Mouse (Mus musculus) midbrain, embryonic 16.5 days (tissue): ENCODE results near the gene Sphkap. TPM values are rescaled to one million over a fixed set of nuclear protein-coding genes. Genes with fewer than 3 reads are reported as not detected.
A peak's percentile ranks its signal among the peaks of the same experiment; 100 is the strongest.

ENCODE experiments used
- ATAC-seq: fragments of 200-750 bp; cut with Nextera tagmentation; 2 replicates; pipeline ENCODE4 v1.8.0; 2017; ENCODE audit warnings: moderate TSS enrichment
- H3K27ac ChIP-seq: fragments of 300-500 bp; sonication (generic); 2 replicates; pipeline ENCODE4 v1.5.1; 2014; ENCODE audit warnings: mild to moderate bottlenecking, low read length, mixed read lengths
- H3K27me3 ChIP-seq: fragments of 300-500 bp; sonication (generic); 2 replicates; pipeline ENCODE4 v1.6.1; 2014; ENCODE audit warnings: low read depth, low read length, mixed read lengths; ENCODE audit not compliant: control insufficient read depth, insufficient read depth
- H3K36me3 ChIP-seq: fragments of 300-500 bp; sonication (generic); 2 replicates; pipeline ENCODE4 v1.6.1; 2014; ENCODE audit warnings: mild to moderate bottlenecking, low read length, moderate library complexity, mixed read lengths; ENCODE audit not compliant: control insufficient read depth, insufficient read depth
- H3K4me1 ChIP-seq: fragments of 300-500 bp; sonication (generic); 2 replicates; pipeline ENCODE4 v1.6.1; 2014; ENCODE audit warnings: mild to moderate bottlenecking, low read length, mixed read lengths; ENCODE audit not compliant: control insufficient read depth, insufficient read depth
- H3K4me2 ChIP-seq: fragments of 300-500 bp; sonication (generic); 2 replicates; pipeline ENCODE4 v1.6.1; 2014; ENCODE audit warnings: mild to moderate bottlenecking, low read length, mixed read lengths
- H3K4me3 ChIP-seq: fragments of 300-500 bp; sonication (generic); 2 replicates; pipeline ENCODE4 v1.5.1; 2014; ENCODE audit warnings: low read depth, mild to moderate bottlenecking, low read length, moderate library complexity, mixed read lengths
- H3K9ac ChIP-seq: fragments of 300-500 bp; sonication (generic); 2 replicates; pipeline ENCODE4 v1.6.1; 2014; ENCODE audit warnings: low read depth, low read length, mixed read lengths
- H3K9me3 ChIP-seq: fragments of 300-500 bp; sonication (generic); replicated peaks from 2 replicates; pipeline ENCODE4 v1.6.1; 2014; ENCODE audit warnings: mild to moderate bottlenecking, low read length, mixed read lengths; ENCODE audit not compliant: control insufficient read depth, poor library complexity, severe bottlenecking
- WGBS: fragments of 180-500 bp; shearing (Covaris S2); extraction: QIAGEN DNeasy Blood & Tissue Kit; methylation state at CpG from one replicate; pipeline ENCODE4 v1.1.7; 2014; 5-methylcytosine and 5-hydroxymethylcytosine counted together
- polyA plus RNA-seq: library from polyadenylated mRNA; unstranded; fragments of >200 nt; fragmentation: Nextera tagmentation; extraction: Ambion mirVana; gene quantifications from 2 replicates; pipeline ENCODE4 v1.2.1, GENCODE M21; 2015

Gene Sphkap
- polyA plus RNA-seq = 16.3 and 23.8 TPM in 2 replicates

DNA sequence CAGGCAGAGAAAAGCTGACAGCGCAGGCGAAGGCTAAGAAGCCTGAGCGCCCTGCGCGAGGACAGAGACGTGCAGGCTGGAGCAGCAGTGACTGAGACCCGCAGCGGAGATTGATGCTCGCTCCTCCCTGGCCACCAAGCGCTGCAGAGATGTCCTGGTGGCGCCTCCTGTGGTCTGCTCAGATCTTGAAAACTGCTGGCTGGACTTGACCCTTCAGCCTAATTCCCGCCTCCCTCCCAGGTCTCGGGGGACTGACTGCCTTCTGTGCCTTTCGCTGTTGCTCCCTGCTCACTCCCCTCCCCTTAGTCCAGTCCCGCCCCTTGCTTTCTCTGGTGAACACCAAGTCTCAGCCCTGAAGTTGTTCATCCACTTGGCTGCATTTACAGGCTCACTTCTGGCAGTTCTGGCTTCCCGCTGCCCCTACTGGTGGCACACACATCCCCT is at the start of gene Sphkap:
Gene Sphkap (minus strand): TSS at position 180 of the 444 bp plus-strand sequence.
- Histone ChIP-seq H3K9ac (peak within 1 kb of the TSS; percentile 76), H3K27ac (peak within 1 kb of the TSS; percentile 50), H3K9me3 (no peaks in the 10 kb centered on the region), H3K4me3 (peak within 1 kb of the TSS; percentile 54), H3K4me2 (peak within 1 kb of the TSS; percentile 94), H3K36me3 (no peaks in the 10 kb centered on the region), H3K27me3 (no peaks in the 10 kb centered on the region), H3K4me1 (no peaks in the 10 kb centered on the region)
- ATAC-seq = peak; percentile 89
- under 1% methylated on average over 16 of the region's 16 CpGs for WGBS

DNA sequence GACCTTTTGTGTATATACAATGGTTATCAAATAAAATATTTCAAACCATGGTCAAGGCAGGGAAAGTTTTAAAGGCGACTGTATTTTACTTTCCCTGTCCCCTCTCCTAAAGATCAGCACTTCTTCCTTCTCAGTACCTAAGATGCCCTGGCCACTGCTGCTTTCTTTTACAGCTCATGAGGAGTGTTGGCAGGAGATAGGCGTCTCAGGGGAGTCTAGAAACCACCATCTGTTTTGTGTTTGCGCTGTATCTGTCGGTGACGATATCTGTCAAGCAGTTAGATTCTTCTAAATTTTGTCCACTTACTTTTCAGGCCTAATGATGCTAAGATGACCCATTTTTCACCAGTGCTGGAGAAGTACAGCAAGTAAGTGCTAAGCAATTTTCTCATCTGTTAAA is 43.3 kb upstream of the Sphkap start:
- no peak overlapping the region for H3K9ac ChIP-seq
- no peak overlapping the region for H3K27ac ChIP-seq
- H3K4me2 ChIP-seq = no peak overlapping the region
- WGBS = 79% methylated on average over 5 of the region's 5 CpGs
- no peaks in the 10 kb centered on the region for H3K27me3 ChIP-seq
- no peak overlapping the region for H3K4me3 ChIP-seq
- no peaks in the 10 kb centered on the region for H3K4me1 ChIP-seq
- no peak for ATAC-seq
- H3K9me3 ChIP-seq = no peaks in the 10 kb centered on the region
- no peaks in the 10 kb centered on the region for H3K36me3 ChIP-seq

DNA sequence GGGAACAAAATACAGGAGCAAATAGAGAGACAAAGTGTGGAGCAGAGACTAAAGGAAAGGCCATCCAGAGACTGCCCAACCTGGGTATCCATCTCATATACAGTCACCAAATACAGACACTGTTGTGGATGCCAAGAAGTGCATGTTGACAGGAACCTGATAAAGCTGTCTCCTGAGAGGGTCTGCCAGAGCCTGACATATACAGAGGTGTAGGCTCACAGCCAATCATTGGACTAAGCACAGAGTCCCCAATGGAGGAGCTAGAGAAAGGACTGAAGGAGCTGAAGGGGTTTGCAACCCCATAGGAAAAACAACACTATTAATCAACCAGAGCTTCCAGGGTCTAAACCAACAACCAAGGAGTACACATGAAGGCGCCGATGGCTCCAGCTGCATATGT is 32.4 kb upstream of the Sphkap start:
- Histone ChIP-seq H3K9me3 (no peaks in the 10 kb centered on the region), H3K4me2 (no peak overlapping the region), H3K27ac (no peak overlapping the region), H3K27me3 (no peaks in the 10 kb centered on the region), H3K4me1 (no peaks in the 10 kb centered on the region), H3K9ac (no peak overlapping the region), H3K4me3 (no peak overlapping the region), H3K36me3 (no peaks in the 10 kb centered on the region)
- ATAC-seq = no peak
- 97% methylated on average over 2 of the region's 2 CpGs for WGBS

DNA sequence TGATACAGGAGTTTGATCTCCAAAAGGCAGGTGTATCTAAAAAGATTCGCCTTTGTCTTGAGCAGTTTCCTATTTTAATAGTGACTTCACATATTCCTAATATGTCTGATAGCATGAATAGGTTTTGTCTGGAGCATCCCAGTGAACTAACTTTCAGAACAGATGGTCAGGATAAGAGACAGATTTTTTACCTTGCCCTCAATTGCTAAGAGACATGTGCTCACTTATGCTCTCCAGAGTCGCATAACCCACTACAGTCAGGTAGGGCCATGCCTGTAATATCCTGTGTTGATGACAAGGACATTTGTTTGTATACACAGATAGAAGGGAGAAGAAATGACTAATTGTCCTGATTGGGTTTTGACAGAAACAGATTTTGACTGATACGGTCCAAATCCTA is 25.9 kb upstream of the Sphkap start:
- Histone ChIP-seq H3K36me3 (no peaks in the 10 kb centered on the region), H3K4me2 (no peak overlapping the region), H3K27ac (no peak overlapping the region), H3K9me3 (no peaks in the 10 kb centered on the region), H3K27me3 (no peaks in the 10 kb centered on the region), H3K4me1 (no peaks in the 10 kb centered on the region), H3K9ac (no peak overlapping the region), H3K4me3 (no peak overlapping the region)
- 91% methylated on average over 3 of the region's 3 CpGs for WGBS
- ATAC-seq = no peak

DNA sequence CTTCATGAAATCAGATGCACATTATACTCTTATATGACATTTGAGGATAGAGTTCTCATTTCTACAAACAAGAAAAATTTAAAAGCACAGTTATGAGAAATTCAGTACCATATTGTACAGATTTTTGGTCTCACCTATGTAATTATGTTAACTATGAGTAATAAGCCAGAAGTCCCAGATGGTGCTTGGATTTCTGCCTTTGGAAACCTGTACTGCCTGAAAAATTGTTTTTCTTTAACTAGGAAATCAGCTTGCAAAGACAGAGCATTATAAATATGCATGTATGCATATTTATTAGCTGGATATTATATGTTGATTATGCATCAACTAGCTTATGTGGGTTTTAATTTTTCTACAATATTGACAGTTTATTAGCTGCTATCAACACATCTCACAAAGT is 21.9 kb upstream of the Sphkap start:
- Histone ChIP-seq H3K4me1 (no peaks in the 10 kb centered on the region), H3K9me3 (no peaks in the 10 kb centered on the region), H3K27me3 (no peaks in the 10 kb centered on the region), H3K4me3 (no peak overlapping the region), H3K4me2 (no peak overlapping the region), H3K9ac (no peak overlapping the region), H3K27ac (no peak overlapping the region), H3K36me3 (no peaks in the 10 kb centered on the region)
- ATAC-seq = no peak

DNA sequence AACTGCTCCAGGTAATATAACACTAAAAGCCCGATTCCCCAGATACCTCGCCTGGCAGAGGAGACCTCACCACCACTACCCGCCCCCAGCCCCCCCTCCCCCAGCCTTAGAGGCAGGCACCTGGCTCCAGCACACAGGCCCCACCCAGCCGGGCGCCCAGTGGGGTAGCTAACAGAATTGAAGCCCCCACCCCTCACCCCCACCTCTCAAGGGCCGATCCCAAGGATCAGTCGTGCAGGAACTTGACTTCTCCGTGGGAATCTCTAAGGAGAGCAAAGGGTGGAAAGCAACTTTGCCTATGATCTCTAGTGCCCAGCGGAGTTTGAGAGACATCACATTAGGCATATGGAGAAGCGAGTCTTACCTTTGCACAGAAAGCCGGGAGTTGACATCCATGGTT is 384 bp downstream of the Sphkap start:
- ATAC-seq = peak; percentile 43; the same call in 1 of the 2 replicates
- Histone ChIP-seq H3K27ac (peak overlapping the region; percentile 50), H3K4me3 (peak overlapping the region; percentile 54), H3K4me2 (peak overlapping the region; percentile 94), H3K9ac (peak overlapping the region; percentile 76), H3K4me1 (no peaks in the 10 kb centered on the region), H3K36me3 (no peaks in the 10 kb centered on the region), H3K27me3 (no peaks in the 10 kb centered on the region), H3K9me3 (no peaks in the 10 kb centered on the region)
- WGBS = 3% methylated on average over 10 of the region's 11 CpGs

DNA sequence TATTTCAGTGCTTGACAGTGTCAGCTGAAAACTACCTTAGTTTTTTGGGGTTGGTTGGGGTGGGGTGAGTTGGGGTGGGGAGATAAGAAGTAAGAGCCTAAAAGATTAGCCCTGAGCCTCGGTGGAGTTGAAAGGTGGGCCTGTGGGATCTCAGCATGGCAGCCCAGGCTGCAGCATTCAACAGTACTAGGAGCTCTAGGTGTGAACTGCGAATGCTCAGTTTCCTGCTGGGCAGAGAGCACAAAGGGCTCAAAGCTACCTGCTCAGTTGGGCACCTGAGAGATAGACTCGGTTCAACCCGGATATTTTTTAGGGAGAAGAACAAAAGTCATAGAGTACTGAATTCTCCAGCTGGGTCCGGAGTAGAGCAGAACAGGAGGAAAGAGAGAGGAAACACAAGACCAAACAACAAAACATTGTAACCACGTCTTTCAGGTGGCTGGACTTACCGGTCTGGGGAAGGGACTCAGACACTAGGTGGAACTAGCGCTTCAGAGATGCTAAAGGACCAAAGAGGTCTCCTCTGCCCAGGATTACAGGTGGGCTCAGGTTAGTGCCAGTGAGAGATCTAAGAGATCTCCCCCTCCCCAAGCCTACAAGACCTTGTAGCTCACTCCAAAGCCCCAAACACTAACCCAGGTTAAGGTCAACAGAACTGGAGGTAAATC is 984 bp downstream of the Sphkap start:
- 10% methylated on average over 8 of the region's 8 CpGs for WGBS
- ATAC-seq = peak; percentile 57
- H3K4me2 ChIP-seq = peak overlapping the region; percentile 94
- H3K27me3 ChIP-seq = no peaks in the 10 kb centered on the region
- H3K27ac ChIP-seq = no peak overlapping the region
- no peaks in the 10 kb centered on the region for H3K36me3 ChIP-seq
- H3K9ac ChIP-seq = peak overlapping the region; percentile 76
- H3K4me3 ChIP-seq = peak overlapping the region; percentile 54
- no peaks in the 10 kb centered on the region for H3K4me1 ChIP-seq
- H3K9me3 ChIP-seq = no peaks in the 10 kb centered on the region

DNA sequence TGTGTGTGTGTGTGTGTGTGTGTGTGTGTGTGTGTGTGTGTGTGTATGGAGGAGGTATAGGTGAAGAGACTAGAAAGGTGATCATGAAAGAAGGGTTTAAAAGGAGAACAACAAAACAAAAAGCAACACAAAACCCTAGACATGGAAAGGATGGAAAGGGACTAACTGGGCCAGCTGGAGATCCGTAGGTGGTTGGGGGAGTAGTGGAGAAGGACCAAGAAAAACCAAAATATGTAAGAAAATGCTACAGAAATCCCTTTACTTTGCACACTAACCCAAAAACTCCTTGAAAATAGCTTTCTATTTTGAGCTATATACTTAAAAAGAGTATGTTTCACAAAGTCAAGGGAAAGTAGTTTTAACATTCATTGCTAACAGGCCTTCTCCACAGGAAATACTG is 6.9 kb downstream of the Sphkap start:
- ATAC-seq = no peak
- WGBS = 100% methylated on average over 1 of the region's 1 CpGs
- Histone ChIP-seq H3K4me1 (no peaks in the 10 kb centered on the region), H3K4me2 (no peak overlapping the region), H3K4me3 (no peak overlapping the region), H3K27me3 (no peaks in the 10 kb centered on the region), H3K9me3 (no peaks in the 10 kb centered on the region), H3K36me3 (no peaks in the 10 kb centered on the region), H3K9ac (no peak overlapping the region), H3K27ac (no peak overlapping the region)

DNA sequence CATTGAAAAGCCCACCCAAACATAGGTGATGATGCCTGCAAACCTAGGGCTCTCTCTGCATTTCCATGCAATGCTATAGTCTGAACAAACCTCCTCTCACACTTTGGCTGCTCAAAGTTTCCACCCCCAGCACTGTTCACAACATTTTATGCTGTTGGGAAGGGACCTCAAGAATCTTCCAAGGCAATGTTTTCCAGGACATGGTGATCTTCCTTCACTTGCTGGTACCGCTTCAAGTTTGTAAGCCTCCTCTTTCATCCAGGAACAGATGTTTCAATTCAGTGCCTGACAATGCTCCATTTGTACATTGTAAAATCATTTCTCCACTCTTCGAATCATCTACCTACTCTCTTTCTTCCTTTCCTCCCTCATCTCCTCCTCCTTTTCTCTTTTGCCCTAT is 11.7 kb downstream of the Sphkap start:
- no peaks in the 10 kb centered on the region for H3K27me3 ChIP-seq
- H3K4me1 ChIP-seq = no peaks in the 10 kb centered on the region
- H3K9ac ChIP-seq = no peak overlapping the region
- H3K9me3 ChIP-seq = no peaks in the 10 kb centered on the region
- H3K27ac ChIP-seq = no peak overlapping the region
- no peak overlapping the region for H3K4me2 ChIP-seq
- ATAC-seq = no peak
- no peaks in the 10 kb centered on the region for H3K36me3 ChIP-seq
- WGBS = 94% methylated on average over 2 of the region's 2 CpGs
- H3K4me3 ChIP-seq = no peak overlapping the region
